Mouse (Mus musculus): ENCODE results near the gene Rab8b. TPM values are rescaled to one million over a fixed set of nuclear protein-coding genes. Genes with fewer than 3 reads are reported as not detected.

The Rab8b gene
- polyA plus RNA-seq, 1 experiment, result 2.3 TPM

- peak overlapping the region; percentile 65 for H3ac ChIP-seq (ENCODE audit: control insufficient read depth, insufficient read length)
- no peaks in the 10 kb centered on the region for H3K27me3 ChIP-seq (ENCODE audit: control insufficient read depth, insufficient read depth, insufficient read length)
- TF ChIP-seq SRF (IDR thresholded peaks at IDR 0.05; ENCODE audit: control insufficient read depth, insufficient read length, low read depth), result no peak
- no peak for TF ChIP-seq MAX (IDR thresholded peaks at IDR 0.05; ENCODE audit: low read depth)
- TF ChIP-seq TCF12 (IDR thresholded peaks at IDR 0.05; ENCODE audit: insufficient read depth, poor library complexity, severe bottlenecking), result no peak
- no peak for TF ChIP-seq REST (IDR thresholded peaks at IDR 0.05; ENCODE audit: insufficient read depth, insufficient read length)
- TF ChIP-seq E2F4 (IDR thresholded peaks at IDR 0.05; ENCODE audit: insufficient read depth), result no peak
- no peak for TF ChIP-seq CEBPB (IDR thresholded peaks at IDR 0.05; ENCODE audit: insufficient read depth, poor library complexity, severe bottlenecking)
- TF ChIP-seq USF1 (IDR thresholded peaks at IDR 0.05; ENCODE audit: low read depth), result no peak
- TF ChIP-seq TCF3 (IDR thresholded peaks at IDR 0.05; ENCODE audit: insufficient read length, low read depth), result no peak
- TF ChIP-seq MYOD1 (IDR thresholded peaks at IDR 0.05; ENCODE audit: control insufficient read depth in 1 of 3, insufficient read length in 2 of 3, low read depth in 2 of 3), result no peak
- TF ChIP-seq POLR2A (IDR thresholded peaks at IDR 0.05; ENCODE audit: insufficient read length, low read depth), result no peak
- no peak for TF ChIP-seq POLR2AphosphoS2 (IDR thresholded peaks at IDR 0.05; ENCODE audit: insufficient read length, low read depth)
- peak overlapping the region; percentile 79 for H3K4me3 ChIP-seq
- peaks cover 11% of the 10 kb centered on the region for H3K79me2 ChIP-seq (ENCODE audit: control insufficient read depth, insufficient read depth)
- H3K4me2 ChIP-seq (ENCODE audit: low read depth), result peak overlapping the region; percentile 92
- H3K36me3 ChIP-seq (ENCODE audit: control insufficient read depth, insufficient read depth), result no peaks in the 10 kb centered on the region
Observed at GRCm38 (mm10) chr9:66919981-66920380, 494 bp upstream of the Rab8b start.

GRCm38 (mm10) chr9:66918672-66919330 is 686 bp downstream of the Rab8b start:
- TF ChIP-seq MYOD1 (IDR thresholded peaks at IDR 0.05; ENCODE audit: control insufficient read depth in 1 of 3, insufficient read length in 2 of 3, low read depth in 2 of 3) (no peak), E2F4 (IDR thresholded peaks at IDR 0.05; ENCODE audit: insufficient read depth) (no peak), TCF3 (IDR thresholded peaks at IDR 0.05; ENCODE audit: insufficient read length, low read depth) (no peak), POLR2A (IDR thresholded peaks at IDR 0.05; ENCODE audit: insufficient read length, low read depth) (no peak), CEBPB (IDR thresholded peaks at IDR 0.05; ENCODE audit: insufficient read depth, poor library complexity, severe bottlenecking) (no peak), USF1 (IDR thresholded peaks at IDR 0.05; ENCODE audit: low read depth) (no peak), POLR2AphosphoS2 (IDR thresholded peaks at IDR 0.05; ENCODE audit: insufficient read length, low read depth) (no peak), SRF (IDR thresholded peaks at IDR 0.05; ENCODE audit: control insufficient read depth, insufficient read length, low read depth) (no peak)
- Histone ChIP-seq H3K27me3 (ENCODE audit: control insufficient read depth, insufficient read depth, insufficient read length) (no peaks in the 10 kb centered on the region), H3K4me3 (peak overlapping the region; percentile 79), H3ac (ENCODE audit: control insufficient read depth, insufficient read length) (peak overlapping the region; percentile 65), H3K79me2 (ENCODE audit: control insufficient read depth, insufficient read depth) (peaks cover 19% of the 10 kb centered on the region), H3K36me3 (ENCODE audit: control insufficient read depth, insufficient read depth) (no peaks in the 10 kb centered on the region), H3K4me2 (ENCODE audit: low read depth) (peak overlapping the region; percentile 95)

GRCm38 (mm10) chr9:66917892-66918255 is 1.6 kb downstream of the Rab8b start:
- Histone ChIP-seq H3K27me3 (ENCODE audit: control insufficient read depth, insufficient read depth, insufficient read length) (no peaks in the 10 kb centered on the region), H3K79me2 (ENCODE audit: control insufficient read depth, insufficient read depth) (peaks cover 24% of the 10 kb centered on the region), H3K36me3 (ENCODE audit: control insufficient read depth, insufficient read depth) (no peaks in the 10 kb centered on the region), H3K4me2 (ENCODE audit: low read depth) (peak overlapping the region; percentile 95), H3K4me3 (peak overlapping the region; percentile 79), H3ac (ENCODE audit: control insufficient read depth, insufficient read length) (no peak overlapping the region)
- TF ChIP-seq MYOD1 (IDR thresholded peaks at IDR 0.05; ENCODE audit: control insufficient read depth in 1 of 3, insufficient read length in 2 of 3, low read depth in 2 of 3), result no peak
- no peak for TF ChIP-seq MAX (IDR thresholded peaks at IDR 0.05; ENCODE audit: low read depth)
- no peak for TF ChIP-seq POLR2AphosphoS2 (IDR thresholded peaks at IDR 0.05; ENCODE audit: insufficient read length, low read depth)
- no peak for TF ChIP-seq SRF (IDR thresholded peaks at IDR 0.05; ENCODE audit: control insufficient read depth, insufficient read length, low read depth)
- no peak for TF ChIP-seq TCF12 (IDR thresholded peaks at IDR 0.05; ENCODE audit: insufficient read depth, poor library complexity, severe bottlenecking)
- no peak for TF ChIP-seq USF1 (IDR thresholded peaks at IDR 0.05; ENCODE audit: low read depth)
- TF ChIP-seq TCF3 (IDR thresholded peaks at IDR 0.05; ENCODE audit: insufficient read length, low read depth), result no peak
- TF ChIP-seq MYOG (IDR thresholded peaks at IDR 0.05; ENCODE audit: control insufficient read depth in 1 of 3, insufficient read depth in 1 of 3, insufficient read length in 2 of 3, low read depth in 2 of 3), result no peak
- TF ChIP-seq POLR2A (IDR thresholded peaks at IDR 0.05; ENCODE audit: insufficient read length, low read depth), result no peak
- TF ChIP-seq E2F4 (IDR thresholded peaks at IDR 0.05; ENCODE audit: insufficient read depth), result no peak
- TF ChIP-seq REST (IDR thresholded peaks at IDR 0.05; ENCODE audit: insufficient read depth, insufficient read length), result no peak
- TF ChIP-seq CEBPB (IDR thresholded peaks at IDR 0.05; ENCODE audit: insufficient read depth, poor library complexity, severe bottlenecking), result no peak

GRCm38 (mm10) chr9:66917216-66917891 is 2.1 kb downstream of the Rab8b start:
- no peak overlapping the region for H3K4me3 ChIP-seq
- no peak overlapping the region for H3K4me2 ChIP-seq (ENCODE audit: low read depth)
- H3K79me2 ChIP-seq (ENCODE audit: control insufficient read depth, insufficient read depth), result peaks cover 24% of the 10 kb centered on the region
- no peak overlapping the region for H3ac ChIP-seq (ENCODE audit: control insufficient read depth, insufficient read length)
- no peak for TF ChIP-seq POLR2A (IDR thresholded peaks at IDR 0.05; ENCODE audit: insufficient read length, low read depth)
- TF ChIP-seq TCF3 (IDR thresholded peaks at IDR 0.05; ENCODE audit: insufficient read length, low read depth), result no peak
- no peak for TF ChIP-seq MAX (IDR thresholded peaks at IDR 0.05; ENCODE audit: low read depth)
- no peak for TF ChIP-seq REST (IDR thresholded peaks at IDR 0.05; ENCODE audit: insufficient read depth, insufficient read length)
- TF ChIP-seq SRF (IDR thresholded peaks at IDR 0.05; ENCODE audit: control insufficient read depth, insufficient read length, low read depth), result no peak
- no peak for TF ChIP-seq MYOD1 (IDR thresholded peaks at IDR 0.05; ENCODE audit: control insufficient read depth in 1 of 3, insufficient read length in 2 of 3, low read depth in 2 of 3)
- TF ChIP-seq USF1 (IDR thresholded peaks at IDR 0.05; ENCODE audit: low read depth), result no peak
- no peaks in the 10 kb centered on the region for H3K27me3 ChIP-seq (ENCODE audit: control insufficient read depth, insufficient read depth, insufficient read length)
- no peaks in the 10 kb centered on the region for H3K36me3 ChIP-seq (ENCODE audit: control insufficient read depth, insufficient read depth)
